Mouse (Mus musculus) intestine, embryonic 16.5 days (tissue): Measurements from ENCODE around the gene Washc4. TPM values are rescaled to one million over a fixed set of nuclear protein-coding genes. Genes with fewer than 3 reads are reported as not detected.

Source experiments
- ATAC-seq: fragments of 200-750 bp; cut with Nextera tagmentation; 2 replicates; pipeline ENCODE4 v1.8.0; 2017; ENCODE audit warnings: moderate TSS enrichment, moderate library complexity
- H3K27ac ChIP-seq: fragments of 300-500 bp; sonication (generic); 2 replicates; pipeline ENCODE4 v1.5.1; 2014; ENCODE audit warnings: mild to moderate bottlenecking, low read length
- H3K27me3 ChIP-seq: fragments of 300-500 bp; sonication (generic); replicated peaks from 2 replicates; pipeline ENCODE4 v1.6.1; 2014; ENCODE audit warnings: low read length, control low read depth, mixed read lengths; ENCODE audit not compliant: control insufficient read depth, insufficient read depth
- H3K36me3 ChIP-seq: fragments of 300-500 bp; sonication (generic); 2 replicates; pipeline ENCODE4 v1.6.1; 2014; ENCODE audit warnings: low read length, control low read depth; ENCODE audit not compliant: control insufficient read depth, insufficient read depth
- H3K4me1 ChIP-seq: fragments of 300-500 bp; sonication (generic); 2 replicates; pipeline ENCODE4 v1.6.1; 2014; ENCODE audit warnings: low read length, control low read depth, mixed read lengths; ENCODE audit not compliant: control insufficient read depth, insufficient read depth
- H3K4me2 ChIP-seq: fragments of 300-500 bp; sonication (generic); 2 replicates; pipeline ENCODE4 v1.6.1; 2014; ENCODE audit warnings: low read depth, low read length, control low read depth
- H3K4me3 ChIP-seq: fragments of 300-500 bp; sonication (generic); 2 replicates; pipeline ENCODE4 v1.5.1; 2014; ENCODE audit warnings: mild to moderate bottlenecking, low read length
- H3K9ac ChIP-seq: fragments of 300-500 bp; sonication (generic); 2 replicates; pipeline ENCODE4 v1.6.1; 2014; ENCODE audit warnings: low read depth, low read length
- H3K9me3 ChIP-seq: fragments of 300-500 bp; sonication (generic); 2 replicates; pipeline ENCODE4 v1.6.1; 2016; ENCODE audit warnings: low read length, control low read depth; ENCODE audit not compliant: control insufficient read depth
- WGBS: fragments of 180-500 bp; shearing (Covaris S2); extraction: QIAGEN DNeasy Blood & Tissue Kit; methylation state at CpG from one replicate; pipeline ENCODE4 v1.1.7; 2014; 5-methylcytosine and 5-hydroxymethylcytosine counted together
- polyA plus RNA-seq: library from polyadenylated mRNA; unstranded; fragments of >200 nt; fragmentation: Nextera tagmentation; extraction: Ambion mirVana; gene quantifications from 2 replicates; pipeline ENCODE4 v1.2.1, GENCODE M21; 2015

Washc4 gene
- polyA plus RNA-seq, 1 experiment from 2014 or later, result 43.6 TPM

DNA sequence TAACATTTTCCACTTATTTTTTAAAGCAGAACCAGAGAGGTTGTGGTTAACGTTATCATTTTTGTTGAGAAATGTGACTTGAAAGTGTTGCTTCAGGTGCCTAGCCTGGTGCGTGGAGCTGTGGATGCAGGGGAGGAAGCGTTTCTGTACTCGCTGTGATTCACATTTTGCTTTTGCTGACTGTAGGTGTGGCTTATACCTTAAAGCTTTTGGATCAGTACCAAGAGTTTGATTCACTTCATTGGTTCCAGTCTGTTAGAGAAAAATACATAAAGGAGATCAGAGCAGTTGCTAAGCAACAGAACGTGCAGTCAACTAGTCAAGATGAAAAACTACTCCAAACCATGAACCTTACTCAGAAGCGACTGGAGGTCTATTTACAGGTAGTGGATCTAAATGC, 47.2 kb downstream of the Washc4 start:
- Histone ChIP-seq H3K27me3 (no peaks in the 10 kb centered on the region), H3K9ac (no peak overlapping the region), H3K36me3 (peaks cover 34% of the 10 kb centered on the region), H3K4me2 (no peak overlapping the region), H3K27ac (no peak overlapping the region), H3K4me3 (no peak overlapping the region), H3K9me3 (no peaks in the 10 kb centered on the region), H3K4me1 (no peaks in the 10 kb centered on the region)
- ATAC-seq, result no peak
- 90% methylated on average over 6 of the region's 6 CpGs for WGBS

DNA sequence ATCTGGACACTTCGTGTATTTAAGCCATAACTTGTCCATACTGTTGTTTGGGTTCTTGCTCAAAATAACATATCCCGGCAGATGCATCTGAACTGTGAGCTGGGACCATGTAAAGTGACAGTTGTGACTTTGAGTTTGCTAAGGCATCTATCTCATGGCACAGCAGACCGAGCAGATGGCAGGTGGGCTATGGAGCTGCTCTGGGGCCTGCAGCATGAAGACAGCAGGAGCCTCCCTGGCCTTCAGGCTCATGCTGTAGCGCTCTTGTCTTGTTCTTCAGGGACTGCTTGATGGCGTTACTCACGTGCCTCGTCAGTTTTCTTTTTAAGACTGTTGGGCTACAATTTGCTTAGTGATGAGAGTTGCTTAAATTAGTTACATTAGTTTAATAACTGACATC, 49.1 kb downstream of the Washc4 start:
- H3K27me3 ChIP-seq, result no peaks in the 10 kb centered on the region
- H3K9ac ChIP-seq, result no peak overlapping the region
- 94% methylated on average over 7 of the region's 7 CpGs for WGBS
- H3K9me3 ChIP-seq, result no peaks in the 10 kb centered on the region
- H3K4me2 ChIP-seq, result no peak overlapping the region
- H3K4me3 ChIP-seq, result no peak overlapping the region
- no peaks in the 10 kb centered on the region for H3K4me1 ChIP-seq
- H3K36me3 ChIP-seq, result peaks cover 27% of the 10 kb centered on the region
- no peak for ATAC-seq
- H3K27ac ChIP-seq, result no peak overlapping the region

DNA sequence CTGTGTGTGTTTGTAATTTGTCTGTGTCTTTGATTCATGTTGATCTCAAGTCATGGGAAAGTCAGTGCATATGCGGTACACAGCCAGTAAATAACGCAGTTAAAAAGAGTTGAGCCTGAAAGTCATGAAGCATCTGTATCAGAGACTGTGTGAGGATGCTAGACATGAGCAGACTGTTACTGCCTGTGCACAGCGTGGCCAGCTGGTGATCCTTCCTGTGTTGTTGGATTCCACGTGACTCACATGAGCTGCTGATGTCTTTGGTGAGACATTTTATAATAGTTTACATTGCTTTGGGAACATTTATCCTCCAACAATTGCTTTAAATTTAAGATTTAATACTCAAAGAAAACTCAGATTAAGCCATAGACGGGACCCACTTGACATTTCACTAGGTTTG, 51.0 kb downstream of the Washc4 start:
- no peak overlapping the region for H3K4me2 ChIP-seq
- no peaks in the 10 kb centered on the region for H3K27me3 ChIP-seq
- H3K27ac ChIP-seq, result no peak overlapping the region
- no peaks in the 10 kb centered on the region for H3K4me1 ChIP-seq
- 91% methylated on average over 5 of the region's 5 CpGs for WGBS
- H3K9ac ChIP-seq, result no peak overlapping the region
- ATAC-seq, result no peak
- peaks cover 26% of the 10 kb centered on the region for H3K36me3 ChIP-seq
- no peak overlapping the region for H3K4me3 ChIP-seq
- no peaks in the 10 kb centered on the region for H3K9me3 ChIP-seq

DNA sequence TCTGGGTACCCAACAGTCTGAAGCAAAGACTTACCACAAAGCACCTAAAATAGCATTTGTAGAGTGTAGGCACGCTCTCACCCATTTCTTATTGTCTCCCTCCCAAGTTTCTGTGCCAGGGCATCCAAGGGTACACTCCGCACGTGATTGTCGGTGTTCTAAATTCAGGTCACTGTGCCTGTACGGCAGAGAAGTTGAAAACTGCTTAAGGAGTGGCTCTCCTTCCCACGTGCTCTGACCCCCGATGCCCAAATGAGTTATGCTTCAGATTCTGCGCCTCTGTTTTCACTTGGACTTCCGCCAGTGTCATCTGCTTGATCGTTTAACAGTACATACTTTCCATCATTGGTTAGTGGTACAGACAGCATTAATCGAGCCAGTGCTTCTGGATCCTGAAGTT, 57.1 kb downstream of the Washc4 start:
- H3K4me2 ChIP-seq, result no peak overlapping the region
- no peak for ATAC-seq
- no peaks in the 10 kb centered on the region for H3K4me1 ChIP-seq
- H3K9ac ChIP-seq, result no peak overlapping the region
- no peak overlapping the region for H3K27ac ChIP-seq
- 78% methylated on average over 11 of the region's 11 CpGs for whole genome bisulfite sequencing
- no peaks in the 10 kb centered on the region for H3K9me3 ChIP-seq
- peaks cover 7% of the 10 kb centered on the region; the same call in 1 of the 2 replicates for H3K36me3 ChIP-seq
- no peak overlapping the region for H3K4me3 ChIP-seq
- no peaks in the 10 kb centered on the region for H3K27me3 ChIP-seq

DNA sequence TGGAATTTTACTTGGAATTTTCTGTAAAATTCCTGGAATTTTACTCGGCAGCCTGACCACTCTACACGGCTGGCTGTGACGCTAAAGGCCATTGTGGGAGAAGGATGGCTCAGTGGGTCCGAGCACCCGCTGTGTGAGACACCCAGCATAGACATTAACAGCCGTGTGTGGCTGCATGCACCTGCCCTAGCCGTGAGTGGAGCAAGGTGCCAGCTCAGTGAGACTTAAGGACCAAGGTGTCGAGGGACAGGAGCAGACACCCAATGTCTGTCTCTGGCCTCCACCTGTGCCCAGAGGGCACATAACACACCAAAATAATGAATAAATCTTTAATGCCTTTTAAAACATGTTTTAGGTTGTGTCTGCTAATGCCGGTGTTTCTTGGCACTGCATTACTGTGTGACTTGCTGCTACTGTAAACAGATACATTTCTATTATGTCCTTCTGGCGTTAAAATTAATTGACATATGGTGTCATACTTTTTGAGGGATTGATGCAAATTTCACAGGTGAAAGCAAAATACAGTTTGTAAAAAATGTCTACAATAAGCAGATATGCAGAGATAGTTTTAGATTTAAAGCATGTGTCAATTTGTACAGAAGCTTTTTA, 60.5 kb downstream of the Washc4 start:
- Histone ChIP-seq H3K4me2 (no peak overlapping the region), H3K4me1 (no peaks in the 10 kb centered on the region), H3K27me3 (no peaks in the 10 kb centered on the region), H3K9ac (no peak overlapping the region), H3K4me3 (no peak overlapping the region), H3K9me3 (no peaks in the 10 kb centered on the region), H3K36me3 (peaks cover 6% of the 10 kb centered on the region; the same call in 1 of the 2 replicates), H3K27ac (no peak overlapping the region)
- WGBS, result 89% methylated on average over 10 of the region's 10 CpGs
- ATAC-seq, result no peak

DNA sequence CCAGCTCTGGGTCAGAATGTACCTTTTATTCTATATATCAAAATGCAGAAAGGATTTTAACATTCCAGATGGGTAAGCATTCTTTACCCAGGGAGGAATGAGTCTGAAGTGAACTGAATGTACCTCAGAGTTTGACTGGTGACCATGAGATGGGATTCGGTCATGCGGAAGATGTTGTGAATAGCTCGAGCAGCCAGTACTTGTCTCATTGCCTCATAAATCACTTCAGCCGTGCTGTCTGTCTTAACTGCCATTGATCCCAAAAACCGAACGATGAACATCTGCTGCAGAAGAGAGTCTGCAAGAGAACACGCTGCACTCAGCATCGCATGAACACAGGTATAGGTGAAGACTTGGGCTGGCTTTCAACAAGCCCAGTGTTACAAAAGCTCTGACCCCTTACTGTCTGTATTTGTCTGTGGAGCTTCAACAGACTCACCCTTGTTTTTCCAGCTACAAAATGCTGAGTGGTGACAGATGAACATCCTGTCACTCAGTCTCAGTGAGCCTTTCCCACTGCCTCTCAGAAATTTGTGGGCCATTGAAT, 62.2 kb downstream of the Washc4 start:
- WGBS, result 77% methylated on average over 8 of the region's 8 CpGs
- peaks cover 8% of the 10 kb centered on the region; the same call in 1 of the 2 replicates for H3K36me3 ChIP-seq
- no peaks in the 10 kb centered on the region for H3K9me3 ChIP-seq
- no peak for ATAC-seq
- no peaks in the 10 kb centered on the region for H3K4me1 ChIP-seq
- no peak overlapping the region for H3K27ac ChIP-seq
- no peak overlapping the region for H3K9ac ChIP-seq
- no peak overlapping the region for H3K4me2 ChIP-seq
- H3K27me3 ChIP-seq, result no peaks in the 10 kb centered on the region
- H3K4me3 ChIP-seq, result no peak overlapping the region

DNA sequence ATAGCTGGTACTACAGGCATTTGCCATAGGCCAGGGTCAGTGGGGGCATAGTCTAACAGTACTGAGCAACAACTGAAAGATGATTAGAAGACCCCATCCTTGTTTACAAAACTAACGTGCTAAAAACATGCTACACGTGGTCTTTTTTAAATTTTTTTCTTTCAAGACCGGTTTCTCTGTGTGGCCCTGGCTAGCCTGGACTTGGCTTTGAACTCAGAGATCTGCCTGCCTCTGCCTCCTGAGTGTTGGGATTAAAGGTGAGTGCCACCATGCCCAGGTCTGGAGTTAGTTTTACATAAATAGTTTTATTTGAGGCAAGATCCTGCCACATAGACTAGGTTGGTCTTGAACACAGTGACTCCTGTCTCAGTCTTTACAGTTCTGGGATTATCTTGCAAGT, 63.6 kb downstream of the Washc4 start:
- no peak for ATAC-seq
- Histone ChIP-seq H3K4me2 (no peak overlapping the region), H3K4me3 (no peak overlapping the region), H3K27me3 (no peaks in the 10 kb centered on the region), H3K9me3 (no peaks in the 10 kb centered on the region), H3K4me1 (no peaks in the 10 kb centered on the region), H3K27ac (no peak overlapping the region), H3K9ac (no peak overlapping the region), H3K36me3 (peaks cover 20% of the 10 kb centered on the region)
- WGBS, result 93% methylated on average over 3 of the region's 3 CpGs

DNA sequence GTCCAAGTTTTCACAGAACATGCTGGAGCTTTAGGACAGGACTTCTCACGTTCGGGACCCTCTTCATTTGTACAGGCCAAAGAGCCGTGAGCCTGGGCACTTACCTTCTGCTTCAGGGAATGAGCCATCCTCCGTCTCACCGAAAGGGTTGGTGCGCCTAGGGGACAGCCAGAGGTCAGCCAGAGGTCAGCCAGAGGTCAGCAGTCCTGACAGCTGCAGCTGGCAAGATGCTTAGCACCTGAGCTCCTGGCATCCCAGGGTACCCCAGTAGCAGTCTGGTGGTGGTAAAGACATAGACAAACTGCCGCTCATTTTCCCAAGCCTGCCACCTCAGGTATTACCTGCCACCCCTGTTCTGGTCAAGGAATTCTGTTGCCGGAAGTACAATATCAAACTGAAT, 65.0 kb downstream of the Washc4 start:
- H3K27ac ChIP-seq, result no peak overlapping the region
- no peaks in the 10 kb centered on the region for H3K9me3 ChIP-seq
- H3K4me3 ChIP-seq, result no peak overlapping the region
- no peak for ATAC-seq
- no peak overlapping the region for H3K9ac ChIP-seq
- H3K27me3 ChIP-seq, result no peaks in the 10 kb centered on the region
- 80% methylated on average over 8 of the region's 8 CpGs for WGBS
- H3K4me2 ChIP-seq, result no peak overlapping the region
- peaks cover 20% of the 10 kb centered on the region for H3K36me3 ChIP-seq
- H3K4me1 ChIP-seq, result no peaks in the 10 kb centered on the region

DNA sequence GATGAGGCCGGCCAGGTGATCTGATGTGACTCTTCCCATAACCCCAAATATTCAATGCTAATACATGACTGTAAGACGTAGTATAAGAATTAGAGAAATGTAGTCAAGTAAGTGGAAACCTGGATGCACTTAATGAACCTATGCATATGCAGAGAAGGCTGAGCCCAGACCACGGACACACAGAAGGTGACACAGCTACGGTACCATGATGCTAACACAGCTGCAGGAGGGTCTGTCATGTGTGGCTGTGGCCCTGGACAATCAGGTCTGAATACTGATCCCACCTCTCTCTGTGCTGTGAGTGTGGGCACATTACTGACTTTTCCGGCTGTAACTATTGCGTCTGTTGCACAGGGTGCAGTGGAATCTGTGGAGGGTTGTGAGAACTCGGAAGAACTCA, 67.0 kb downstream of the Washc4 start:
- Histone ChIP-seq H3K4me3 (no peak overlapping the region), H3K9ac (no peak overlapping the region), H3K27me3 (no peaks in the 10 kb centered on the region), H3K4me2 (no peak overlapping the region), H3K36me3 (peaks cover 16% of the 10 kb centered on the region), H3K9me3 (no peaks in the 10 kb centered on the region), H3K4me1 (no peaks in the 10 kb centered on the region), H3K27ac (no peak overlapping the region)
- 97% methylated on average over 7 of the region's 7 CpGs for WGBS
- no peak for ATAC-seq

DNA sequence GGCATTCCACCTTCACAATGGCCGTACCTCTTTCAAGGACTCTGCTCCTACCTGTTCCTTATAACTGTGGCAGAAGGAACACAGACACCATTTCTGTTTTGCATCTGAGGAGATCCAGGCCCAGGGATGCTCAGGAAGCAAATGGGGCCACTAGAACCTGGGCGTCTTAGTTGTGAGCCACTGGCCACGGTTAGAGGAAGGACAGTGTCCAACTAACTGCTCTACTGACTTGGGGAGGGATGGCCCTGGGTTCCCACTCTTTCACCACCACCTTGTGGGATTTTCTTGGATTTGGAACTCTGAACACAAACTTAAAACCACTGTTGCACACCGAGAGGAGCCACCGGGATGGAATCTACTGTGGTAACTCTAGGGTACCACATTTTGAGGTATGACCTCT, 68.3 kb downstream of the Washc4 start:
- Histone ChIP-seq H3K27ac (no peak overlapping the region), H3K9ac (no peak overlapping the region), H3K27me3 (no peaks in the 10 kb centered on the region), H3K4me2 (no peak overlapping the region), H3K4me3 (no peak overlapping the region), H3K36me3 (peaks cover 16% of the 10 kb centered on the region), H3K9me3 (no peaks in the 10 kb centered on the region), H3K4me1 (no peaks in the 10 kb centered on the region)
- ATAC-seq, result no peak
- WGBS, result 95% methylated on average over 5 of the region's 5 CpGs
